Mouse (Mus musculus): ENCODE measurements around the gene Mtus2.

GRCm38 (mm10) chr5:148181308-148181630 lies 224.1 kb downstream of the Mtus2 start:
- TF ChIP-seq CTCF (IDR thresholded peaks at IDR 0.05; ENCODE audit: control insufficient read depth, insufficient read depth, low read length): no peak
- no peak for TF ChIP-seq POLR2A (IDR thresholded peaks at IDR 0.05; ENCODE audit: borderline replicate concordance, control insufficient read depth, low read depth, low read length)
